Mouse (Mus musculus): ENCODE data around the gene Rabgap1. TPM values are rescaled to one million over a fixed set of nuclear protein-coding genes. Genes with fewer than 3 reads are reported as not detected.
A peak's percentile ranks its signal among the peaks of the same experiment; 100 is the strongest.

Gene Rabgap1
- polyA plus RNA-seq (2012; rRNA removed) (3.5 and 5.0 TPM in 2 replicates), polyA plus RNA-seq (2014; fragmentation: Nextera tagmentation; extraction: Ambion mirVana) (6.8 and 7.6 TPM in 2 replicates)

GRCm38 (mm10) chr2:37442611-37443591 is at the start of gene Rabgap1, which contains the start of the genes Zbtb26 and Zbtb6:
TSS of gene Rabgap1 (plus strand) at chr2:37443279.
TSS of gene Zbtb26 (minus strand) at chr2:37443135.
TSS of gene Zbtb6 (minus strand) at chr2:37443171.
- H3K9me3 ChIP-seq (ENCODE audit: control insufficient read depth, low read length), result no peaks in the 10 kb centered on the region
- peak within 1 kb of the TSS; percentile 89 for H3K4me2 ChIP-seq (ENCODE audit: low read depth)
- peak within 1 kb of the TSS; percentile 89 for H3K27ac ChIP-seq
- DNase-seq (ENCODE audit: low read depth in 3 of 3, low spot score in 3 of 3), result peak; percentile 89 to 94 (median 92)
- TF ChIP-seq EP300 (IDR thresholded peaks at IDR 0.05; ENCODE audit: low read depth) (no peak), CTCF (IDR thresholded peaks at IDR 0.05; ENCODE audit: low read depth) (no peak)
- H3K36me3 ChIP-seq (replicated peaks; ENCODE audit: control insufficient read depth, insufficient read depth, low read depth), result no peaks in the 10 kb centered on the region
- H3K27me3 ChIP-seq (ENCODE audit: control insufficient read depth, insufficient read depth, low read length), result no peaks in the 10 kb centered on the region
- H3K4me3 ChIP-seq (ENCODE audit: insufficient read depth in 1 of 2, low read depth in 2 of 2, low read length in 2 of 2), result peak within 1 kb of the TSS; percentile 86 to 94
- WGBS (ENCODE audit: insufficient replicate concordance), result under 1% methylated on average over 51 of the region's 51 CpGs
- peak; percentile 98 for ATAC-seq (ENCODE audit: insufficient read depth)
- peak within 1 kb of the TSS; percentile 84 for H3K9ac ChIP-seq (replicated peaks)
- H3K4me1 ChIP-seq (replicated peaks; ENCODE audit: control insufficient read depth in 2 of 2, insufficient read depth in 2 of 2, low read length in 1 of 2), result peaks cover 6 to 19% of the 10 kb centered on the region in 2 experiments

GRCm38 (mm10) chr2:37395539-37395938 is 47.5 kb upstream of the Rabgap1 start:
- no peak overlapping the region for H3K9ac ChIP-seq (replicated peaks)
- H3K4me3 ChIP-seq (ENCODE audit: insufficient read depth in 1 of 2, low read depth in 2 of 2, low read length in 2 of 2), result no peak overlapping the region
- H3K4me1 ChIP-seq (replicated peaks; ENCODE audit: control insufficient read depth in 2 of 2, insufficient read depth in 2 of 2, low read length in 1 of 2), result no peaks in the 10 kb centered on the region
- no peak overlapping the region for H3K4me2 ChIP-seq (ENCODE audit: low read depth)
- peaks cover 20% of the 10 kb centered on the region for H3K36me3 ChIP-seq (replicated peaks; ENCODE audit: control insufficient read depth, insufficient read depth, low read depth)
- no peak for DNase-seq (ENCODE audit: low read depth in 3 of 3, low spot score in 3 of 3)
- H3K27me3 ChIP-seq (ENCODE audit: control insufficient read depth, insufficient read depth, low read length), result no peaks in the 10 kb centered on the region
- no peaks in the 10 kb centered on the region for H3K9me3 ChIP-seq (ENCODE audit: control insufficient read depth, low read length)
- ATAC-seq (ENCODE audit: insufficient read depth), result no peak
- H3K27ac ChIP-seq, result no peak overlapping the region
- 29% methylated on average over 1 of the region's 1 CpGs for WGBS (ENCODE audit: insufficient replicate concordance)
- TF ChIP-seq EP300 (IDR thresholded peaks at IDR 0.05; ENCODE audit: low read depth) (no peak), CTCF (IDR thresholded peaks at IDR 0.05; ENCODE audit: low read depth) (no peak)

GRCm38 (mm10) chr2:37421903-37422302 is 21.2 kb upstream of the Rabgap1 start:
- peak overlapping the region; percentile 95 for H3K9ac ChIP-seq (replicated peaks)
- no peaks in the 10 kb centered on the region for H3K36me3 ChIP-seq (replicated peaks; ENCODE audit: control insufficient read depth, insufficient read depth, low read depth)
- 7% methylated on average over 3 of the region's 3 CpGs for WGBS (ENCODE audit: insufficient replicate concordance)
- peak overlapping the region; percentile 84 for H3K4me2 ChIP-seq (ENCODE audit: low read depth)
- H3K9me3 ChIP-seq (ENCODE audit: control insufficient read depth, low read length), result no peaks in the 10 kb centered on the region
- H3K27ac ChIP-seq, result peak overlapping the region; percentile 85
- H3K4me3 ChIP-seq (ENCODE audit: insufficient read depth in 1 of 2, low read depth in 2 of 2, low read length in 2 of 2), result peak overlapping the region; percentile 78 to 98
- no peaks in the 10 kb centered on the region for H3K27me3 ChIP-seq (ENCODE audit: control insufficient read depth, insufficient read depth, low read length)
- no peak for DNase-seq (ENCODE audit: low read depth in 3 of 3, low spot score in 3 of 3)
- peaks cover 0 to 4% of the 10 kb centered on the region in 2 experiments; a peak in 3 of 4 replicates for H3K4me1 ChIP-seq (replicated peaks; ENCODE audit: control insufficient read depth in 2 of 2, insufficient read depth in 2 of 2, low read length in 1 of 2)
- no peak for ATAC-seq (ENCODE audit: insufficient read depth)
- TF ChIP-seq CTCF (IDR thresholded peaks at IDR 0.05; ENCODE audit: low read depth) (no peak), EP300 (IDR thresholded peaks at IDR 0.05; ENCODE audit: low read depth) (no peak)

GRCm38 (mm10) chr2:37422306-37423304 is 20.5 kb upstream of the Rabgap1 start, which contains the start of gene Rc3h2:
TSS of gene Rc3h2 (minus strand) at chr2:37422903.
- peaks cover 0 to 4% of the 10 kb centered on the region in 2 experiments; a peak in 3 of 4 replicates for H3K4me1 ChIP-seq (replicated peaks; ENCODE audit: control insufficient read depth in 2 of 2, insufficient read depth in 2 of 2, low read length in 1 of 2)
- H3K9ac ChIP-seq (replicated peaks), result peak within 1 kb of the TSS; percentile 95
- DNase-seq (ENCODE audit: low read depth in 3 of 3, low spot score in 3 of 3), result peak; percentile 97 to 98 (median 98)
- H3K27me3 ChIP-seq (ENCODE audit: control insufficient read depth, insufficient read depth, low read length), result no peaks in the 10 kb centered on the region
- H3K4me2 ChIP-seq (ENCODE audit: low read depth), result peak within 1 kb of the TSS; percentile 84
- H3K9me3 ChIP-seq (ENCODE audit: control insufficient read depth, low read length), result no peaks in the 10 kb centered on the region
- H3K36me3 ChIP-seq (replicated peaks; ENCODE audit: control insufficient read depth, insufficient read depth, low read depth), result no peaks in the 10 kb centered on the region
- WGBS (ENCODE audit: insufficient replicate concordance), result under 1% methylated on average over 71 of the region's 75 CpGs
- TF ChIP-seq CTCF (IDR thresholded peaks at IDR 0.05; ENCODE audit: low read depth) (no peak), EP300 (IDR thresholded peaks at IDR 0.05; ENCODE audit: low read depth) (peak; percentile 76)
- peak; percentile 97 for ATAC-seq (ENCODE audit: insufficient read depth)
- H3K4me3 ChIP-seq (ENCODE audit: insufficient read depth in 1 of 2, low read depth in 2 of 2, low read length in 2 of 2), result peak within 1 kb of the TSS; percentile 78 to 98
- peak within 1 kb of the TSS; percentile 85 for H3K27ac ChIP-seq
